Mouse (Mus musculus) lung, postnatal 4 days (tissue): ENCODE data around the gene Pdik1l.

ENCODE experiments used
- DNase-seq, 2 experiments: peaks; one replicate each; pipeline ENCODE4 v3.0.0; 2021

Gene Pdik1l

DNA sequence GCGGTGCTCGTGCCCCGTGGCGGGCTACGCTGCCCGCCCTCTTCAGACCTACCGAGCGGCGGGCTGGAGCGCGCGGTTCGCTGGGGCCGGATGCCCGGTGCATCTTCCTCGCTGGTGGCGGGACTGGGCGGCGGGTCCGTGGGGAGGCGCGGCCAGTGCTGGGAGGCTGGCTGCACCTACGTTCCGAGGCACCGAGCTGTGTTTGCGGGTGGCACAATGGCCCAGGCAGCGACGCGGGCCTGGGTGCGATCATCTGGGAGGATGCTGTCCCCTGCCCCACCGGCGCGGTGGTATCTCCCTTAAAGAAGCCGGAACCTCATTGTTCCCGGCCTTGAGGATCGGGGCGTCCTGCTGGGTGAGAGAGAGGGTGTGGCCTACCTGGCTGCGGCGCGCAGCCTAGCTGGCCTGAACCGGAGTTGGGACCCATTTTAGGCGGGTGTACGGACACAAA is at the start of gene Pdik1l:
Pdik1l (minus strand) TSS at position 321 of the 451 bp plus-strand sequence.
- DNase-seq: peak; percentile 84 to 87

GRCm38 (mm10) chr4:134330281-134330680 is 42.6 kb upstream of the Pdik1l start:
- DNase-seq: no peak

GRCm38 (mm10) chr4:134328832-134329231 is 41.1 kb upstream of the Pdik1l start:
- no peak for DNase-seq

DNA sequence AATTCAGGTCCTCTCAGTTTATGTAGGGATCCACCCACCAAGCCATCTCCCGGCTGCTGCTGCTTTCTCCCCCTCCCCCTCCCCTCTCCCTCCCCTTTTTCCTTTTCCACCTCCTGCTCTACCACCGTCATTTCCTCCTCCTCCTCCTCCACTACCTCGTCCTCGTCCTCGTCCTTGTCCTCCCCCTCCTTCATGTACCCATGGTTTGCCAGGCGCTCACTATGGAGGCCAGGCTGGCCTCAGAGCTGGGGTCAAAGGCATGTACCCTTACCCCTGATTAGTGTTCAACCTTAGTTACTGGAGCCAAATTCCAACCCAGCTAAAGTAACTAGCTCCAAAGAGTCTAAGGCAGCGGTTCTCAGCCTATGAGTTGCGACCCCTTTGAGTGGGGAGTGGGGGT is 40.5 kb upstream of the Pdik1l start:
- no peak for DNase-seq

DNA sequence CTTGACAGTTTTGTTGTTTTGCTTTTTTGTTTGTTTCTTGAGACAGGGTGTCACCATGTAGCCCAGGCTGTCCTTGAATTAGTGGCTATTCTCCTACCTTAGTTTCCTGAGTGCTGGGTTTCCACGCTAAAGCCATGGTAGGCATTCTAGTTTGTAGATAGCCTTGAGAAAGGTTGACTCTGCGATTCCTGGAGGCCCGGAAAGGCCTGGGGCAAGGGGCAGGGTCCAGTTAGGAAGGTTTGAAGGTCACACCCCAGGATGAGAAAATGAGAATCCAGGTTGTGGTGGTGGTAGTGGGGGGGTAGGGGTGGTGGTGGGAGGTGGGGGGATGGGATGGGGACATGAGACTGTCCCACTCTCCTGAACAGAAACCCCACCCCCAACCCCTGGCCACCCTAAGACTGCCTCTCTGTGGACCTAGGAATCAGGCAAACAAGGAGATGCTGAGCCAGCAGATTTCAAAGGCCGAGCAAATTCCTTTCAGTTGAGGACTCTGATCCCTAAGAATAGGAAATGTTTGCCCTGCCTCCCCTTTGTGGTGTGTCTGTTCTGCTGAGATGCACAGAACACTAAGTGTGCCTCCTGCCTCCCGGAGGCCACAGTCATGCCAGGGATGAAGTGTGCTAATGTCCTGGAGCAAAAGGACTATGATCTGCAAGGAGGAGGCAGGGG is 39.3 kb upstream of the Pdik1l start:
- no peak for DNase-seq

DNA sequence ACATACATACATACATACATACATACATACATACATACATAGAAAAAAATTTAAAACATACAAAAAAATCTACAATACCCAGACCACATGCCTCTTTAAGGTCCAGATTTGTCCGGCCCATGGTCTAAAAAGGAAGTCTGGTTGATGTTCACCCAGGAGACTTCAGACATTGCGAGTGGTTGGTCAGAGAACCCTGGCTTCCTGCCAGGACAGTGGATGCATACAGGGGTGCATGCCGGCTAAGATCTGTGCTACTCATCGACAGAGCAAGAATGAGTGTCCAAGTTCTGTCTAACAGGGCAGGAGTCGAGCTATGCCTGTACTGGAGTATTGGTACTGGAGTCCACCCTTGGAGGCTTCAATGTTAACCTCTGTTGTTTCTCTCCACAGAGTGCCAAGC is 37.0 kb upstream of the Pdik1l start:
- no peak for DNase-seq

DNA sequence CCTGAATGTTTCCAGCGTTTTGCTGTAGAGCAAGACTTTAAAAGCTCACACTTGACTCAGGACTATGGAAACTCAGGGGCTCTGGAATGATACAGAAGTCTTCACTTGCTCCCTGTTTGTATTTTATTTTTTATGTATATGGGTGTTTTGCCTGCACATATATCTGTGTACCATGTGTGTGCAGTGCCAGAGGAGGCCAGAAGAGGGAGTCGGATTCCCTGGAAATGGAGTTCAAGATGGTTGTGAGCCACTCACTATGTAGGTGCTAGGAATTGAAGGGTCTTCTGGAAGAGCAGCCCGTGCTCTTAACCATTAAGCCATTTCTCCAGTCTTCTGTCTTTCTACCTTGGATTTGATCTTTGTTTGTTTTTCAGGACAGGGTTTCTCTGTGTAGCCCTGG is 33.8 kb upstream of the Pdik1l start:
- DNase-seq: no peak

DNA sequence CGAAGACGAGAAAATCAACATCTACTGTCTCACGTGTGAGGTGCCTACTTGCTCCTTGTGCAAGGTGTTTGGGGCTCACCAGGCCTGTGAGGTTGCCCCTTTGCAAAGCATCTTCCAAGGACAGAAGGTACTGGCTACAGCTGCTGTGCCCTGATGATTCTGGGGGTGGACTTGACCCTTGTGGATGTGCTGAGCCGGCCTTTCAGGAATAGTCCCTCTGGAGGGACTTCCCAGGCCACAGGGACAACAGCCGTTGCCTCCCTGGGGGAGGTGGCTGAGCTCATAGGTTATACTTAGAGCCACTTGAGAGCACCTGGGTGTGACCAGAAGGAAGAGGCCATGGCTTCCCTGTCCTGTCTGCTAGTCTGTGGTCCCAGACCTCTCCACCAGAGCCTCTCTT is 32.0 kb upstream of the Pdik1l start:
- DNase-seq: no peak

DNA sequence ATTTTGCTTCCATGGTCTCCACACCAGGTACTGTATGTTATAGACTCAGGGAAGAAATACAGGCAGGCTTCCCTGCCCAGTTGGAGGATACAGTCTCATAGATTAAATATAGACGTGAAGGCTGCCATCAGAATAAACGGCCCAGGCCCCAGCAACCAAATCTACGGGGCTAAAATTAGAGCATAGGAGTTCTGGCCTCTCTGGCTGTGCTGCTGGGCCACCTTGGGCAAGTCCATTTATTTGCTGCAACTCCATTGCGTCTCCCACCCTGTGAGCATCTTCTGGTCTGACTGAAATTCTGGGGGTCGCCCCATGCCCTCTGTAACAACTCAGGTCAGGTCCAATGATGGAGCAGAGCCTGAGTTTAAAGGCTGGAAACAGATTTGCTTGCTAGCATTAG is 31.4 kb upstream of the Pdik1l start:
- DNase-seq: no peak

GRCm38 (mm10) chr4:134316390-134316789 is 28.7 kb upstream of the Pdik1l start:
- DNase-seq: peak in 1 of 2 experiments; percentile 19

- no peak for DNase-seq
Measured at GRCm38 (mm10) chr4:134315470-134315869, 27.8 kb upstream of the Pdik1l start.

DNA sequence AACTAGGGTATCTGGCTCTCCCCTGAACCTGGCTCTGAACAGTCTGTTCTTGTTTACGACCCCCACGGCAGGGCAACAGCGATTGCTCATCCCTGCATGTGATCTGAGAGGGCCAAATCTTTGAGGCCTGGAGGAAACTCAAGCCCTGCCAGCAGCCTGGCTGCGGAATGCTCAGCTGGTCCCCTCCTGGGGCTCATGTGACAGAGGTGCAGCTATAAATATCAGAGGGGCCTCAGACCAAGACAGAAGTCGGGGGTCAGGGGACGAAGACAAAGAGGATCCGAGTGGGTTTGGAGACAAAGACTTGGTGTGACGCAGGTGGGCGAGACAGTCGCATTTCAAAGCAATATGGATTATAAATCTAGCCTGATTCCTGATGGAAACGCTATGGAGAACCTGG is 27.2 kb upstream of the Pdik1l start, which contains the start of gene Trim63:
Trim63 (plus strand) TSS at position 245 of the 400 bp plus-strand sequence.
- DNase-seq: no peak

DNA sequence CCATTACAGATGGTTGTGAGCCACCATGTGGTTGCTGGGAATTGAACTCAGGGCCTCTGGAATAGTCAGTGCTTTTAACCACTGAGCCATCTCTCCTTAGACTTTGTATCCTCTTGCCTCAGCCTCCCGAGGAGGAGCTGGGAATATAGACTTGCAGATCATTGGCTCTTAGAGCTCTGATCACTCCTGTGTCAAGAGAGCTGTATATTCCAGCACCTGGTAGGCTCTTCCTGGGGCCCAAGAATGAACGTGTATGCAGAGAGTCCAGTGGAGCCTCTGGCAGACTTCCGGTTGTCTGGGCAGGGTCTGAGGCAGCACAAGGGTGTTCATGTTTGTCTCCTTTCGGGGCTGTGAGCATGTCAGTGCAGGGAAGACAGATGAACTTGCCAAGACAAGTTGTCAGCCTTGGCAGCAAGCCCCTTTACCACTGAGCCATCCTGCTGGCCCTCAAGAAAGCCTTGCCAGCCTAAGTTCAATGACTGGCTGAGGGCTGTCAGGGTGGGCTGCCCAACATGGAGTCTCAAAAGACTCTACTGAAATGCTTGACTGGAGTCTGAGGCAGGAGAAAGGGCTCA is 26.5 kb upstream of the Pdik1l start:
- DNase-seq: no peak

- DNase-seq: no peak
Measured at GRCm38 (mm10) chr4:134312901-134313300, 25.2 kb upstream of the Pdik1l start.

- no peak for DNase-seq
Measured at GRCm38 (mm10) chr4:134312341-134312740, 24.6 kb upstream of the Pdik1l start.

DNA sequence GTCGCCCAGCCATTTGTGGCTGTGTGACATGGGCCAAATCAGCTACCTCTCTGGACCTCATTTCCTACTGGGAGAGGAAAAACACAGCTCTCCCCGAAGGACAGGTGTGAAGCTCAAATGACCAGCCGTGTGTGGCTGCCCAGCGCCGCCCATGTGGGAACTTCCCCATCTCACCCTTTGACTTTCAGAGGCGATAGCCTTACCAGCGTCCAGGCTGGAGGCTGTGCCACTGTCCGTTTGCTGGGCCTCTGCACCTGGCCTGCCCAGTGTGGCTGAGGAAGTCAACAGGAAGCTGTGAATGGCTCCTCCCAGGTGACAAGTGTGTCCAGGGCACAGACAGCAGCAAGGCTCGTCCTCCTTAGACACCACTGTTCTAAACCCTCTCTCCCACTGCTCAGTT is 24.1 kb upstream of the Pdik1l start:
- DNase-seq: no peak

DNA sequence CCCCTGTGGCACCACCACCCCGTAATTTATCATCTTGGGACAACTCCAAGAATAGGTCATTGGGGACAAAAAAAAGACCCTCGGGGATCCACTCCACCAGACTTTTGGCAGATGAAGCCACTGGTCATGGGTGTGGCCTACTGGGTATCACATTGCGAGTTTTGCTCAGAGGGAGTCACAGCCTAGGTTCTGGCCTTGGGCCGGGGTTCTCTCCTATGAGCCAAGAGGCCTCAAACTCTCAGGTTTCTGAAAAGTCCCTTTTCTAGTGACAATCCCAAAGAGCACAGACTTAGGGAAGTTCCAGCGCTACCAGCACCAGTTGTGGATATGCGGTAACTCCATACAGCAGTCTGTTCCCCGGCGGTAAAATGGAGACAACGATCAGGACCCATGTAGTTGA is 23.0 kb upstream of the Pdik1l start:
- no peak for DNase-seq

- DNase-seq: no peak
Measured at GRCm38 (mm10) chr4:134310106-134310505, 22.4 kb upstream of the Pdik1l start.

DNA sequence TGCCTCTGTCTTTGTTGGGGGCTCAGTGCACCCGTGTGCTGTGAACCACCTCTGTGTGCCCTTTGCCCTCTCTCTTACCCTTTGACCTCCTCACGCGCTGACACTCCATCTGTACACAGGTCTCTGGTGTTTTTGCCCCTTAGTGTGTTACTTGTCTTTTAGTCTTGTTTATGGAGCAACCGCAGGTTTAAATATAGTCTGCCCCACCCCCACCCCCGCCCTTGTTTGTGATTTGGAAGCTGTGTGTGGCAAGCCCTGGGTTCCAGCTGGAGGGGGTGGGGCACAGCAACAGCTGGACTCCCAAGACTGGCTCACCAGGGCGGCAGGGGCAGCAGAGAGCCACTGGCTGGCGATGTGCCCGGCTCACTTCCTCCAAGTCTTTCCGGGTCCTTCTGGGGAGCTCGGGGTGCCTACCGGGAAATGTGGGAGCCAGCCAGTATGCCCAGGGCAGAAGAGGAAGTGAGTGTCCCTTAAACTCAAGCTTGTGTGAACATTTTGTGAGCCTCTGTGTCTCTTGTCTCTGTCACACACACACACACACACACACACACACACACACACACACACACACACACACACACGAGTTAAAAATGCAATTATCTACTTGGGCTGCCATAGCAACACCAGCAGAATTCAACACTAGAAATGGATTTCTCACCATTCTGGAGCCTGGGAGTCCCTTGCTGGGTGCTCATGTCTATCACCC is 19.8 kb upstream of the Pdik1l start:
- DNase-seq: peak; percentile 87 to 94

- DNase-seq: no peak
Measured at GRCm38 (mm10) chr4:134306963-134307362, 19.3 kb upstream of the Pdik1l start.

- DNase-seq: no peak
Measured at GRCm38 (mm10) chr4:134302084-134302483, 14.4 kb upstream of the Pdik1l start.

- no peak for DNase-seq
Measured at GRCm38 (mm10) chr4:134300316-134300715, 12.6 kb upstream of the Pdik1l start.

- no peak for DNase-seq
Measured at GRCm38 (mm10) chr4:134299498-134299810, 11.8 kb upstream of the Pdik1l start.
